In genomic region chr11:69098762-69099091, GRCm38 (mm10) we compare ENCODE assay signal across 8 mouse cellular contexts. TPM values are rescaled to one million over a fixed set of nuclear protein-coding genes. Genes with fewer than 3 reads are reported as not detected.
A peak's percentile ranks its signal among the peaks of the same experiment; 100 is the strongest.
DNase-seq lines count a peak whose midpoint lies in the region; ATAC-seq lines count a peak whose summit lies in the region.

No protein-coding gene starts in this region.

- peak overlapping the region; percentile 56 for H3K27ac ChIP-seq in hindbrain, embryonic 14.5 days

- whole genome bisulfite sequencing in hindbrain, embryonic 14.5 days: under 1% methylated on average over 19 of the region's 19 CpGs

- peaks cover 29% of the 10 kb centered on the region for H3K36me3 ChIP-seq in hindbrain, embryonic 14.5 days (replicated peaks; ENCODE audit: control insufficient read depth, insufficient read depth)

- H3K27me3 ChIP-seq in hindbrain, embryonic 14.5 days (ENCODE audit: control insufficient read depth, insufficient read depth, low read length): no peaks in the 10 kb centered on the region

- H3K4me1 ChIP-seq in hindbrain, embryonic 14.5 days (replicated peaks; ENCODE audit: control insufficient read depth, insufficient read depth, low read length): peaks cover 44% of the 10 kb centered on the region

- H3K4me2 ChIP-seq in hindbrain, embryonic 14.5 days (replicated peaks): peak overlapping the region; percentile 74

- ATAC-seq in hindbrain, embryonic 14.5 days (ENCODE audit: low FRiP score): peak; percentile 14

- H3K9me3 ChIP-seq in hindbrain, embryonic 14.5 days (ENCODE audit: control insufficient read depth, low read length): no peaks in the 10 kb centered on the region

- H3K4me3 ChIP-seq in hindbrain, embryonic 14.5 days (replicated peaks; ENCODE audit: low read length): peak overlapping the region; percentile 46

- DNase-seq in NIH3T3 (ENCODE audit: low read depth): peak; percentile 99
- peak; percentile 100 for DNase-seq in cerebellum, postnatal 25 days
- peak; percentile 87 to 95 for DNase-seq in frontal cortex, postnatal 25 days (ENCODE audit: low spot score in 2 of 2)
- peak; percentile 87 for DNase-seq in hindbrain, embryonic 14.5 days (ENCODE audit: low spot score)
- peak; percentile 97 for DNase-seq in left cerebral cortex, adult 18-20 months (ENCODE audit: low spot score in 2 of 2)
- peak; percentile 98 to 99 for DNase-seq in lung, postnatal 4 days
- DNase-seq in retina, postnatal 1 day: peak; percentile 97
- DNase-seq in thymus, postnatal 4 days: peak; percentile 89

- H3K9ac ChIP-seq in hindbrain, embryonic 14.5 days: peak overlapping the region; percentile 68

RNA-seq across cellular contexts. Expression of gene Per1, which starts 3.7 kb away (rescaled TPM):
- polyA plus RNA-seq in hindbrain, embryonic 14.5 days (2014; fragmentation: Nextera tagmentation; extraction: Ambion mirVana): 9.6 and 10.1 TPM in 2 replicates
- 100 to 1,000 TPM; 129 to 133 TPM for total RNA-seq in left cerebral cortex, adult 18-20 months (2021)

RNA-seq across cellular contexts. Expression of gene Vamp2, which starts 10.4 kb away (rescaled TPM):
- 324 and 368 TPM in 2 replicates for polyA plus RNA-seq in hindbrain, embryonic 14.5 days (2014; fragmentation: Nextera tagmentation; extraction: Ambion mirVana)
- total RNA-seq in left cerebral cortex, adult 18-20 months (2021): 1,000 to 10,000 TPM; 1,053 to 1,091 TPM

RNA-seq across cellular contexts. Expression of gene Hes7, which starts 21.5 kb away (rescaled TPM):
- polyA plus RNA-seq in hindbrain, embryonic 14.5 days (2014; fragmentation: Nextera tagmentation; extraction: Ambion mirVana): 0.43 and 0.52 TPM in 2 replicates
- total RNA-seq in left cerebral cortex, adult 18-20 months (2021): under 1 TPM; 0.42 to 0.79 TPM

RNA-seq across cellular contexts. Expression of gene 9130213A22Rik, which starts 23.7 kb away (rescaled TPM):
- 0.39 and 0.56 TPM in 2 replicates for polyA plus RNA-seq in hindbrain, embryonic 14.5 days (2014; fragmentation: Nextera tagmentation; extraction: Ambion mirVana)
- total RNA-seq in left cerebral cortex, adult 18-20 months (2021): under 1 TPM; 0.53 to 0.98 TPM

RNA-seq across cellular contexts. Expression of gene Aloxe3, which starts 27.0 kb away (rescaled TPM):
- polyA plus RNA-seq in hindbrain, embryonic 14.5 days (2014; fragmentation: Nextera tagmentation; extraction: Ambion mirVana): 4.3 and 4.9 TPM in 2 replicates
- total RNA-seq in left cerebral cortex, adult 18-20 months (2021): 1 to 10 TPM; 4.4 to 6.8 TPM

Comparison
In these comparisons a context has a peak if more than half of its experiments do, and no peak if none do; other contexts are left out.
1. Peak in every context shown above with its lines: DNase-seq, ATAC-seq, H3K4me3 ChIP-seq and H3K27ac ChIP-seq.